Mouse (Mus musculus) stomach, postnatal 0 days (tissue): ENCODE results near the gene Adgrd1.

Experiments
- CTCF ChIP-seq: IDR thresholded peaks from 2 replicates; pipeline ENCODE4 v1.5.1; 2016; ENCODE audit warnings: antibody characterized with exemption, low read depth, mild to moderate bottlenecking, moderate library complexity
- EP300 ChIP-seq: optimal IDR thresholded peaks from 2 replicates; pipeline ENCODE3; 2016; ENCODE audit warnings: antibody characterized with exemption

- TF ChIP-seq EP300 (no peak), CTCF (no peak)
Measured at GRCm38 (mm10) chr5:129182554-129182953, 86.0 kb downstream of the Adgrd1 start.
